Mouse (Mus musculus) ovary, adult 2 months (tissue): ENCODE data around the gene Nolc1. TPM values are rescaled to one million over a fixed set of nuclear protein-coding genes. Genes with fewer than 3 reads are reported as not detected.

Experiments used
- polyA plus RNA-seq: library from polyadenylated mRNA; depleted of rRNA; stranded (reverse); fragments of >200 nt; gene quantifications from 2 replicates; pipeline ENCODE4 v1.2.3, GENCODE M21; 2012; rRNA removed

The Nolc1 gene
- polyA plus RNA-seq = 14.0 and 15.0 TPM in 2 replicates

DNA sequence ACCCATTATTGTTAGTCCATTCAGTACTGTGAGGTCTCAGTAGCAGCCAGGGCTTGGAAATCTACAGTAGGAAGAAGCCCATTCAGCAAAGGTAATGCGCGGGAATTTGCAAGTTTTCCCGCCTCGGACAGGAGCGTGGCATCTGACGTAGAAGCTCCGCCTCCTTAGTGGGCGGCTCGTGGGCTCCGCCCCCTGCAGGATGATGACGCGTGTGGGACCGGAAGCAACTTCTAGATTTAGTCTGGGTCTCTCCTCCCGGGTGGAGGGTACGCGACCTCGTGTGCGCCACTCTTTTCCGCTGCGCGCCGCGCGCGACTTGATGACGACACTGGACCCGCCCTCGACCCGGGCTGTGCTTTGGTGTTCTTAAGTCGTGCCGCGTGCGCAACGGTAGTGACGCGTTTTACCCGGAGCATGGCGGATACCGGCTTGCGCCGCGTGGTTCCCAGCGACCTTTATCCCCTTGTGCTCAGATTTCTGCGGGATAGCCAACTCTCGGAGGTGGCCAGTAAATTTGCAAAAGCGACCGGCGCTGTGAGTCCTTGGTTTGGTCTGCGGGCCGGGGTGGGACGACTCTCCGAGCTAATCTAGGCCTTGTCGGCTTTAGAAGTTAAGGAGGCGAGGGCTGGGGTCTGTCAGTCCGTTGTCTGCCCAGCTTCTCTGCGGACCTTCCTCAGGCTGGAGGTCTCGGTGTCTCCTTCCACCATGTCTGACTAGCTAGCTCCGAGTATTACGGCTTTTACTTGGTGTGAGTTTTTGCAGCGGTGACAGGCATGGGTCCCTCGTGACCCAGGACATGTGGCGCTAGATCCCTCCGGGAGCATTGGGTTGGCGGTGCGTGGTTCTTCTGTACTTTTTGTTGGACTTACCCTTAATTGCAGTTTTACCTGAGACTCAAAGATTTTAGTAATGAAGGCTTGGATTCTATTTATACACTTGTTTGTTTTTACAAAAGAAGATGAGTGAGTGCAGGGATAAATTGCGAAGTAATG, at the start of gene Nolc1:
Nolc1 (plus strand) TSS at position 248 of the 992 bp plus-strand sequence.

GRCm38 (mm10) chr19:46044271-46044992, 31.2 kb upstream of the Nolc1 start, which contains the start of gene Pprc1:
Pprc1 (plus strand) TSS chr19:46044886.

DNA sequence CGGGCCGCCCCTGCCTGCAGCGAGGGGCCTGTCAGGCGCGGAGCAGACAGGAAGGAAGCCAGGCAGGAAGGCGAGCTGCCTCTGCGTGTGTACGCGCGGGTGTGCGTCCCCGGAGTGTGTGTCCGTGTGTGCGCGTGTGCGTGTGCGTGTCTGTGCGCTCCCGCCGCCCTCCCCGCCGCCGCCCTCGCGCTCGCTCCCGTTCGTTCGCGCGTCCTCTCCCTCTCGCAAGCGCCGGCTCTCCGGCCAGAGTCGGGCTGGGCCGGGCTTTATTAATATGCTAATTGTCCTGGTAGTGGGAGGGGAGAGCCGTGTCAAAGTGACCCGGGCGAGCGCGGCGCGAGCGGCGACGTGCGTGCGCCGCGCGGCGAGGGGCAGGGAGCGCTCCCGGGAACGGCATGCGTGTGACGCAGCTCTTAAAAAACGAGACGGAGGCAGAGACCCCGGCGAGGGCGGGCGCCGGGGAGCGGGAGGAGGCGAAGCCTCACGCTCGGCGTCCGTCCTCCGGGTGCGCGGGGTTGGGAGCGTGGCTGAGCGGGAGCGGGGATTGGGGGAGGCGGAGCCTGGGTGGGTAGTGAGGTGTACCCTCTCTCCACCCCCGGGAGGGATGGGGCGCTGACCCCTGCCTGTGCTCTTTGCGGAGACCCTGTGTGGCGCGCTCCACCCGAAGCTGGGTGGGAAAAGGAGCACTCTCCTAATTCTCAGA, 30.5 kb upstream of the Nolc1 start, which contains the start of gene Ldb1:
Ldb1 (minus strand) TSS at position 222 of the 703 bp plus-strand sequence.

GRCm38 (mm10) chr19:46131694-46132525, 56.2 kb downstream of the Nolc1 start, which contains the start of gene Elovl3:
Elovl3 (plus strand) TSS chr19:46131897.

Other genes with a start within 250 kb of the Nolc1 start
- gene Armh3, start 77.4 kb upstream of the Nolc1 start, polyA plus RNA-seq = 10.2 and 12.3 TPM in 2 replicates
- gene Hps6, start 72.4 kb upstream of the Nolc1 start, polyA plus RNA-seq = 13.8 and 15.4 TPM in 2 replicates
- gene Pprc1, start 31.0 kb upstream of the Nolc1 start, polyA plus RNA-seq = 31.1 and 38.3 TPM in 2 replicates
- 246 and 274 TPM in 2 replicates for gene Ldb1, start 30.6 kb upstream of the Nolc1 start, polyA plus RNA-seq
- not detected in 2 replicates for gene Elovl3, start 56.0 kb downstream of the Nolc1 start, polyA plus RNA-seq
- 0.11 and 0.16 TPM in 2 replicates for gene Pitx3, start 72.5 kb downstream of the Nolc1 start, polyA plus RNA-seq
- 74.1 and 108 TPM in 2 replicates for gene Gbf1, start 76.6 kb downstream of the Nolc1 start, polyA plus RNA-seq
- 77.5 and 91.6 TPM in 2 replicates for gene Nfkb2, start 228.5 kb downstream of the Nolc1 start, polyA plus RNA-seq